Mouse (Mus musculus): ENCODE measurements around the gene Gm5460. TPM values are rescaled to one million over a fixed set of nuclear protein-coding genes. Genes with fewer than 3 reads are reported as not detected.

Gm5460 gene
- total RNA-seq (2021) = not detected

- intact Hi-C loops (cut with DNase I) = no loop called here
- DNase-seq (ENCODE audit: low spot score) = no peak
Observed at GRCm38 (mm10) chr14:34016381-34016780, at the start of gene Gm5460. TSS of gene Gm5460 (plus strand) at chr14:34016758.

GRCm38 (mm10) chr14:33972679-33973078, 43.9 kb upstream of the Gm5460 start:
- no peak for DNase-seq (ENCODE audit: low spot score)

GRCm38 (mm10) chr14:33974752-33975151, 41.8 kb upstream of the Gm5460 start:
- no peak for DNase-seq (ENCODE audit: low spot score)
- intact Hi-C loops (cut with DNase I) = no loop called here

More at GRCm38 (mm10) chr14:33972679-33973078, 43.9 kb upstream of the Gm5460 start:
- intact Hi-C loops (cut with DNase I) = no loop called here

GRCm38 (mm10) chr14:33977748-33978147, 38.8 kb upstream of the Gm5460 start:
- DNase-seq (ENCODE audit: low spot score) = no peak
- intact Hi-C loops (cut with DNase I) = no loop called here

- intact Hi-C loops (cut with DNase I) = no loop called here
- DNase-seq (ENCODE audit: low spot score) = no peak
Observed at GRCm38 (mm10) chr14:33978604-33979059, 37.9 kb upstream of the Gm5460 start, which contains the start of gene Zfp488. TSS of gene Zfp488 (minus strand) at chr14:33978764.

- DNase-seq (ENCODE audit: low spot score) = no peak
Observed at GRCm38 (mm10) chr14:33989201-33989600, 27.4 kb upstream of the Gm5460 start.

GRCm38 (mm10) chr14:33991971-33992370, 24.6 kb upstream of the Gm5460 start:
- no peak for DNase-seq (ENCODE audit: low spot score)
- intact Hi-C loops (cut with DNase I) = no loop called here

More at GRCm38 (mm10) chr14:33989201-33989600, 27.4 kb upstream of the Gm5460 start:
- intact Hi-C loops (cut with DNase I) = no loop called here

- intact Hi-C loops (cut with DNase I) = no loop called here
- no peak for DNase-seq (ENCODE audit: low spot score)
Observed at GRCm38 (mm10) chr14:33993051-33993450, 23.5 kb upstream of the Gm5460 start.

GRCm38 (mm10) chr14:33993521-33994289, 22.9 kb upstream of the Gm5460 start:
- no peak for DNase-seq (ENCODE audit: low spot score)
- intact Hi-C loops (cut with DNase I) = no loop called here

- intact Hi-C loops (cut with DNase I) = no loop called here
- no peak for DNase-seq (ENCODE audit: low spot score)
Observed at GRCm38 (mm10) chr14:33997427-33997826, 19.1 kb upstream of the Gm5460 start.

GRCm38 (mm10) chr14:34000076-34000475, 16.5 kb upstream of the Gm5460 start:
- no peak for DNase-seq (ENCODE audit: low spot score)
- intact Hi-C loops (cut with DNase I) = no loop called here

- DNase-seq (ENCODE audit: low spot score) = no peak
Observed at GRCm38 (mm10) chr14:34001445-34001844, 15.1 kb upstream of the Gm5460 start.

GRCm38 (mm10) chr14:34002358-34002757, 14.2 kb upstream of the Gm5460 start:
- intact Hi-C loops (cut with DNase I) = no loop called here
- DNase-seq (ENCODE audit: low spot score) = no peak

More at GRCm38 (mm10) chr14:34001445-34001844, 15.1 kb upstream of the Gm5460 start:
- intact Hi-C loops (cut with DNase I) = no loop called here

GRCm38 (mm10) chr14:34015063-34015462, 1.5 kb upstream of the Gm5460 start, which contains the start of gene Gm30083:
TSS of gene Gm30083 (minus strand) at chr14:34015182.
- no peak for DNase-seq (ENCODE audit: low spot score)
- intact Hi-C loops (cut with DNase I) = no loop called here

GRCm38 (mm10) chr14:34016938-34017337, 380 bp downstream of the Gm5460 start:
- intact Hi-C loops (cut with DNase I) = no loop called here
- DNase-seq (ENCODE audit: low spot score) = no peak

- DNase-seq (ENCODE audit: low spot score) = no peak
- intact Hi-C loops (cut with DNase I) = no loop called here
Observed at GRCm38 (mm10) chr14:34026710-34027109, 10.2 kb downstream of the Gm5460 start.

GRCm38 (mm10) chr14:34033841-34034610, 17.5 kb downstream of the Gm5460 start:
- intact Hi-C loops (cut with DNase I) = no loop called here
- DNase-seq (ENCODE audit: low spot score) = no peak

GRCm38 (mm10) chr14:34041241-34041640, 24.7 kb downstream of the Gm5460 start:
- intact Hi-C loops (cut with DNase I) = no loop called here
- DNase-seq (ENCODE audit: low spot score) = no peak

- DNase-seq (ENCODE audit: low spot score) = no peak
- intact Hi-C loops (cut with DNase I) = no loop called here
Observed at GRCm38 (mm10) chr14:34043341-34043740, 26.8 kb downstream of the Gm5460 start.

GRCm38 (mm10) chr14:34050101-34050779, 33.7 kb downstream of the Gm5460 start:
- intact Hi-C loops (cut with DNase I) = no loop called here
- no peak for DNase-seq (ENCODE audit: low spot score)

Measured in heart, postnatal 25 days (tissue).